Mouse (Mus musculus): ENCODE measurements around the gene Slc43a2. TPM values are rescaled to one million over a fixed set of nuclear protein-coding genes. Genes with fewer than 3 reads are reported as not detected.

Slc43a2 gene
- polyA plus RNA-seq, 1 experiment from 2014 or later: 5.6 TPM

DNA sequence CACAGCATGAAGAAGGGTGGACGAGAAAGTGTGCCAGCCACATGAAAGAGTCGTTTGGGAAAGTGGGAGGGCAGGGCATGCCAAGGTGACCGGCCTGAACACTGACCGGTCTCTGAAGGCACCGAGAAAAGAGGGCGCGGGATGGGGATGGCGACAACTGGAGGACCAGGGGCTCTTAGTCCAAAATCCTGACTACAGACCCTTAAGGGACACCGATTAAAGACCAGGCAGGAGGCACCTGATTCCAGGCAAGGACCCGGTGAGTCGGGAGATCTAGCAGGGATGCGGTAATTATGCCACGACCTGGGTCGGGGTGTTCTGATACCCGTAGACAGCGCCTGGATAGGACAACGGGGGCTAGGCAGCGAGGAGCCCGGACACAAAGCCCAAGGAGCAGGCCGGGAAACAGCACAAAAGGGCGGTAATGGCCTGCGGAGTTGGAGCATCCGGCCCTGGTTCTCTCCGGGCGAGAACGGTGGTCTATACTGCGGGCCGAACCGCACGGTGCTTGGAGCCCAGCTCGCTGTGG, 585 bp upstream of the Slc43a2 start:
- H3K9me3 ChIP-seq: no peaks in the 10 kb centered on the region
- under 1% methylated on average over 31 of the region's 31 CpGs for WGBS
- no peak for ATAC-seq (ENCODE audit: borderline replicate concordance, extremely low read depth, low FRiP score, low TSS enrichment)
- no peaks in the 10 kb centered on the region for H3K27me3 ChIP-seq
- H3K36me3 ChIP-seq: no peaks in the 10 kb centered on the region
- peak overlapping the region; percentile 92 for H3K27ac ChIP-seq
- H3K9ac ChIP-seq: peak overlapping the region; percentile 65
- peaks cover 26% of the 10 kb centered on the region for H3K4me1 ChIP-seq
- H3K4me2 ChIP-seq: peak overlapping the region; percentile 98
- peak overlapping the region; percentile 59 for H3K4me3 ChIP-seq

DNA sequence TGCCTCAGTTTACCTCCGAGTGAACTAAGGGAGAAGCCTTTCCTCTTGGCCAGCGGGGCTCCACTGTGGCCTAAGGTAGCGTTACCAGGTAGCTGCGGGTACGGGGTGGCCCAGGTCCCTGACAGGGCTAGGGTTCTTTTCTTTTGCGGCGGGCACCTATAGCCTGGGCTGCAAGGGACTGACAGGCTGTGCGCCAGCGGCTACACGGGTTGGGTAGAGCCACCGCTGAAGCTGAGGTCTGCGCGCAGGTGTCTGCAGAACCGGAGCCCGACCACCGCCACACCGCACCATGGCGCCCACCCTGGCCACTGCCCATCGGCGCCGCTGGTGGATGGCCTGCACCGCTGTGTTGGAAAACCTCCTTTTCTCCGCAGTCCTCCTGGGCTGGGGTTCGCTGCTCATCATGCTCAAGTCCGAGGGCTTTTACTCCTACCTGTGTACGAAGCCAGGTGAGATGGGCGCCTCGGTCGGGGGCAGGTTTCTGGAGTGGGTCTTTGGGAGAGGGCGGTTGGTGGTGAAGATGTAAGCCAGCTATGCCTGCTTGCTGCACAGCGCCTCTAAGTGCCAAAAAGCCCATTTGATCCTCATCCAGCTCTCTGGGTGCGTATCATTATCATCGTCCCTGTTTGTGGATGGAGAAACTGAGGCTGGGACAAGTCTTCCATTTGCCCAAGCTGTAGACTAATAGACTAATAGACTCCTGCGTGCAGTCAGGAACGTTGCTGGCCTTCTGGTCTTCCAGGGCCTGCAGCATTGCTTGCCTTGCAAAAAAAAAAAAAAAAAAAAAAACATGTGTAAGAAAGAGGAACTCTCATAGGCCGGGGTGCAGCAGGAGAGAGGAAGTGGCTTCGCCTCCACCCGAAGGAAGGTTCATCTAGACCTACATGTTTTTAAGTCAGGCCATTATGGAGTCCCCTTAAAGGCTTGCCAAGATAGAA, 1.1 kb downstream of the Slc43a2 start:
- Histone ChIP-seq H3K4me2 (peak overlapping the region; percentile 98), H3K4me1 (peaks cover 31% of the 10 kb centered on the region), H3K4me3 (peak overlapping the region; percentile 59), H3K9me3 (no peaks in the 10 kb centered on the region), H3K36me3 (no peaks in the 10 kb centered on the region), H3K9ac (peak overlapping the region; percentile 65), H3K27ac (peak overlapping the region; percentile 92; the same call in 1 of the 2 replicates), H3K27me3 (no peaks in the 10 kb centered on the region)
- WGBS: 10% methylated on average over 38 of the region's 38 CpGs
- no peak for ATAC-seq (ENCODE audit: borderline replicate concordance, extremely low read depth, low FRiP score, low TSS enrichment)

- Histone ChIP-seq H3K9ac (no peak overlapping the region), H3K4me1 (peaks cover 39% of the 10 kb centered on the region)
- no peak for ATAC-seq (ENCODE audit: borderline replicate concordance, extremely low read depth, low FRiP score, low TSS enrichment)
Observed at GRCm38 (mm10) chr11:75533314-75534015, 2.0 kb downstream of the Slc43a2 start.

GRCm38 (mm10) chr11:75534286-75535033, 3.0 kb downstream of the Slc43a2 start:
- 37% methylated on average over 4 of the region's 4 CpGs for WGBS
- Histone ChIP-seq H3K9ac (no peak overlapping the region), H3K4me3 (no peak overlapping the region), H3K36me3 (no peaks in the 10 kb centered on the region), H3K9me3 (no peaks in the 10 kb centered on the region), H3K4me1 (peaks cover 44% of the 10 kb centered on the region), H3K27me3 (no peaks in the 10 kb centered on the region), H3K4me2 (no peak overlapping the region), H3K27ac (no peak overlapping the region)
- no peak for ATAC-seq (ENCODE audit: borderline replicate concordance, extremely low read depth, low FRiP score, low TSS enrichment)

More at GRCm38 (mm10) chr11:75533314-75534015, 2.0 kb downstream of the Slc43a2 start:
- Histone ChIP-seq H3K27ac (0 out of 2 replicates have a peak overlapping the region, but pooled peaks have one; percentile 44), H3K36me3 (no peaks in the 10 kb centered on the region), H3K9me3 (no peaks in the 10 kb centered on the region), H3K4me2 (peak overlapping the region; percentile 98), H3K27me3 (no peaks in the 10 kb centered on the region), H3K4me3 (peak overlapping the region; percentile 59; the same call in 1 of the 2 replicates)
- 66% methylated on average over 6 of the region's 6 CpGs for WGBS

- H3K27ac ChIP-seq: no peak overlapping the region
- no peaks in the 10 kb centered on the region for H3K36me3 ChIP-seq
- 36% methylated on average over 13 of the region's 13 CpGs for WGBS
- H3K4me2 ChIP-seq: no peak overlapping the region
- ATAC-seq (ENCODE audit: borderline replicate concordance, extremely low read depth, low FRiP score, low TSS enrichment): no peak
- no peak overlapping the region for H3K9ac ChIP-seq
- peaks cover 45% of the 10 kb centered on the region for H3K4me1 ChIP-seq
- no peaks in the 10 kb centered on the region for H3K27me3 ChIP-seq
- no peaks in the 10 kb centered on the region for H3K9me3 ChIP-seq
- no peak overlapping the region for H3K4me3 ChIP-seq
Observed at GRCm38 (mm10) chr11:75535106-75535795, 3.8 kb downstream of the Slc43a2 start.

GRCm38 (mm10) chr11:75536255-75537024, 4.9 kb downstream of the Slc43a2 start:
- no peak overlapping the region for H3K4me2 ChIP-seq
- no peak overlapping the region for H3K27ac ChIP-seq
- H3K4me1 ChIP-seq: peaks cover 55% of the 10 kb centered on the region

DNA sequence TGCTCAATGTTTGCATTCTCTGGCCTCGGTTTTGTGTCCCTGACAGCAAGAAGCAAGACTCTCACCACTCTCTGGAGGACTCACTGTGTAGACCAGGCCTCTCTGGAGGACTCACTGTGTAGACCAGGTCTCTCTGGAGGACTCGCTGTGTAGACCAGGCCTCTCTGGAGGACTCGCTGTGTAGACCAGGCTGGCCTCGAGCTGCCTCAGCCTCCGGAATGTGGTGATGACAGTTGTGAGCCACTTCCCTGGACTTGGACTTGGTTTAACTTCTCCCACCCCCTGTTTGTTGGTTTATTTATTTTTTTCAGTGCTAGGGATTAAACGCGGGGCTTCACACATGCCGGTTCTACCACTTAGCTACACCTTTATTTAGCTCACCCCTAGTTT, 5.5 kb downstream of the Slc43a2 start:
- H3K9me3 ChIP-seq: no peaks in the 10 kb centered on the region
- no peaks in the 10 kb centered on the region for H3K27me3 ChIP-seq
- H3K4me1 ChIP-seq: peaks cover 54% of the 10 kb centered on the region
- H3K4me3 ChIP-seq: no peak overlapping the region
- WGBS: 79% methylated on average over 8 of the region's 8 CpGs
- H3K27ac ChIP-seq: no peak overlapping the region
- H3K36me3 ChIP-seq: no peaks in the 10 kb centered on the region
- no peak for ATAC-seq (ENCODE audit: borderline replicate concordance, extremely low read depth, low FRiP score, low TSS enrichment)
- H3K9ac ChIP-seq: no peak overlapping the region
- no peak overlapping the region for H3K4me2 ChIP-seq

More at GRCm38 (mm10) chr11:75536255-75537024, 4.9 kb downstream of the Slc43a2 start:
- no peak overlapping the region for H3K4me3 ChIP-seq
- ATAC-seq (ENCODE audit: borderline replicate concordance, extremely low read depth, low FRiP score, low TSS enrichment): no peak
- H3K9me3 ChIP-seq: no peaks in the 10 kb centered on the region
- no peak overlapping the region for H3K9ac ChIP-seq
- WGBS: 84% methylated on average over 12 of the region's 12 CpGs
- no peaks in the 10 kb centered on the region for H3K27me3 ChIP-seq
- H3K36me3 ChIP-seq: no peaks in the 10 kb centered on the region

DNA sequence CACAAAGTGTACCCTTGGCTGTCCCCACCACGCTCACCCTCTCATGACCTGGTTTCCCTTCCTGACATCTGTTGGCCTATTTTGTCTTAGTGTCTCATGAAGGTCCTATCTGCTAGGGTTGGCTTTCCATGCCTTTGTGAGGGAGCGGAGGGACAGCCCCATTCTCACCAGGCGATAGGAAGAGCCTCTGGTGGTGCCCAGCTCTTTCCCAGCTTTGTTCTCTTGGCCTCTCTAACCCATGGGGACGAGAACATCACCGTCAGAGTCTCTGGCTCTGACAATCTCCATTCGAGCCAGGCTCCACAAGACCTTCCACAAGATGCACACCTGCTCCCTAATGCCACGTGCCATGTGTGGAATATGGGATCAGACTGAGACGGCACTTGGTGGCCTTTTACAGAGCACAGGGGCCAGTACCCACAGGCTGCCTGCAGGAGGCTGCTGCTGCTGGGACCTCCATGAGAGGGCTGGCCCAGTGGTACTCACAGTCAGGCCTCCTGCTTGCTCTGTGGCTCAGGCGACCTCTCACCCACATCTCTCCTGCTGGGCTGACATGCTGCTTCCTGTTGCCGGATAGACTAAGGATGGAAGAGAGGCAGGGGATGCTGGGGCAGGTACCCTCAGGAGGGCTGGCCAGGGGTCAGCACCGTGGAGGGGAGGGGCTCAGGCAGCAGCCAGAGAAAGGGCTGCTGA, 6.1 kb downstream of the Slc43a2 start:
- Histone ChIP-seq H3K9me3 (no peaks in the 10 kb centered on the region), H3K4me3 (no peak overlapping the region), H3K4me1 (peaks cover 48% of the 10 kb centered on the region), H3K4me2 (no peak overlapping the region), H3K27me3 (no peaks in the 10 kb centered on the region), H3K9ac (no peak overlapping the region), H3K36me3 (no peaks in the 10 kb centered on the region), H3K27ac (peak overlapping the region; percentile 85)
- 41% methylated on average over 11 of the region's 11 CpGs for WGBS
- peak; percentile 48; the same call in 1 of the 2 replicates for ATAC-seq (ENCODE audit: borderline replicate concordance, extremely low read depth, low FRiP score, low TSS enrichment)

- Histone ChIP-seq H3K9ac (no peak overlapping the region), H3K27ac (peak overlapping the region; percentile 85), H3K36me3 (no peaks in the 10 kb centered on the region), H3K4me3 (no peak overlapping the region), H3K9me3 (no peaks in the 10 kb centered on the region), H3K4me2 (no peak overlapping the region), H3K4me1 (peaks cover 42% of the 10 kb centered on the region), H3K27me3 (no peaks in the 10 kb centered on the region)
- WGBS: 45% methylated on average over 9 of the region's 9 CpGs
- peak; percentile 15; the same call in 1 of the 2 replicates for ATAC-seq (ENCODE audit: borderline replicate concordance, extremely low read depth, low FRiP score, low TSS enrichment)
Observed at GRCm38 (mm10) chr11:75538184-75538969, 6.9 kb downstream of the Slc43a2 start.
